Mouse (Mus musculus): ENCODE results near the gene Xrra1. TPM values are rescaled to one million over a fixed set of nuclear protein-coding genes. Genes with fewer than 3 reads are reported as not detected.
"Not testable (repeated sequence)": the region's sequence is repeated elsewhere in the genome, so short reads cannot be mapped to it uniquely, and the experiment has no call there.

Xrra1 gene
- polyA plus RNA-seq, 1 experiment from 2014 or later = 0.67 TPM

- Histone ChIP-seq H3K4me2 (ENCODE audit: low read depth, low read length) (peak overlapping the region; percentile 63), H3K27ac (ENCODE audit: low read depth, low read length) (no peak overlapping the region), H3K9ac (replicated peaks; ENCODE audit: low read depth, low read length) (0 out of 2 replicates have a peak overlapping the region, but pooled peaks have one; percentile 28), H3K27me3 (ENCODE audit: control insufficient read depth, insufficient read depth, low read length) (no peaks in the 10 kb centered on the region), H3K4me3 (ENCODE audit: low read depth, low read length) (peak overlapping the region; percentile 27), H3K9me3 (ENCODE audit: control insufficient read depth, low read length) (no peaks in the 10 kb centered on the region), H3K36me3 (ENCODE audit: control insufficient read depth, insufficient read depth, low read length) (0 out of 2 replicates have a peak, but pooled peaks cover 3% of the 10 kb centered on the region), H3K4me1 (ENCODE audit: control insufficient read depth, insufficient read depth, low read length) (peaks cover 13% of the 10 kb centered on the region)
- ATAC-seq (ENCODE audit: low read depth) = peak; percentile 54; the same call in 1 of the 2 replicates
- 0% methylated on average over 36 of the region's 36 CpGs for WGBS
Measured at GRCm38 (mm10) chr7:99917320-99917844, 58.5 kb downstream of the Xrra1 start.

GRCm38 (mm10) chr7:99919164-99919563 is 60.2 kb downstream of the Xrra1 start:
- no peaks in the 10 kb centered on the region for H3K9me3 ChIP-seq (ENCODE audit: control insufficient read depth, low read length)
- no peak overlapping the region for H3K27ac ChIP-seq (ENCODE audit: low read depth, low read length)
- H3K4me2 ChIP-seq (ENCODE audit: low read depth, low read length) = no peak overlapping the region
- no peak for ATAC-seq (ENCODE audit: low read depth)
- no peak overlapping the region for H3K4me3 ChIP-seq (ENCODE audit: low read depth, low read length)
- H3K36me3 ChIP-seq (ENCODE audit: control insufficient read depth, insufficient read depth, low read length) = peaks cover 3% of the 10 kb centered on the region; the same call in 1 of the 2 replicates
- peaks cover 13% of the 10 kb centered on the region for H3K4me1 ChIP-seq (ENCODE audit: control insufficient read depth, insufficient read depth, low read length)
- 97% methylated on average over 2 of the region's 2 CpGs for WGBS
- H3K27me3 ChIP-seq (ENCODE audit: control insufficient read depth, insufficient read depth, low read length) = no peaks in the 10 kb centered on the region
- H3K9ac ChIP-seq (replicated peaks; ENCODE audit: low read depth, low read length) = no peak overlapping the region

GRCm38 (mm10) chr7:99919971-99920370 is 61.1 kb downstream of the Xrra1 start:
- Histone ChIP-seq H3K4me1 (ENCODE audit: control insufficient read depth, insufficient read depth, low read length) (peaks cover 13% of the 10 kb centered on the region), H3K4me3 (ENCODE audit: low read depth, low read length) (no peak overlapping the region), H3K27ac (ENCODE audit: low read depth, low read length) (no peak overlapping the region), H3K9me3 (ENCODE audit: control insufficient read depth, low read length) (no peaks in the 10 kb centered on the region), H3K36me3 (ENCODE audit: control insufficient read depth, insufficient read depth, low read length) (peaks cover 6% of the 10 kb centered on the region), H3K27me3 (ENCODE audit: control insufficient read depth, insufficient read depth, low read length) (no peaks in the 10 kb centered on the region), H3K9ac (replicated peaks; ENCODE audit: low read depth, low read length) (no peak overlapping the region), H3K4me2 (ENCODE audit: low read depth, low read length) (no peak overlapping the region)
- no peak for ATAC-seq (ENCODE audit: low read depth)
- WGBS = 93% methylated on average over 6 of the region's 6 CpGs

GRCm38 (mm10) chr7:99920416-99920815 is 61.5 kb downstream of the Xrra1 start:
- H3K4me2 ChIP-seq (ENCODE audit: low read depth, low read length) = no peak overlapping the region
- H3K36me3 ChIP-seq (ENCODE audit: control insufficient read depth, insufficient read depth, low read length) = peaks cover 10% of the 10 kb centered on the region
- 85% methylated on average over 2 of the region's 2 CpGs for WGBS
- H3K9ac ChIP-seq (replicated peaks; ENCODE audit: low read depth, low read length) = no peak overlapping the region
- H3K27me3 ChIP-seq (ENCODE audit: control insufficient read depth, insufficient read depth, low read length) = no peaks in the 10 kb centered on the region
- H3K27ac ChIP-seq (ENCODE audit: low read depth, low read length) = no peak overlapping the region
- no peak for ATAC-seq (ENCODE audit: low read depth)
- no peak overlapping the region for H3K4me3 ChIP-seq (ENCODE audit: low read depth, low read length)
- peaks cover 13% of the 10 kb centered on the region for H3K4me1 ChIP-seq (ENCODE audit: control insufficient read depth, insufficient read depth, low read length)
- H3K9me3 ChIP-seq (ENCODE audit: control insufficient read depth, low read length) = no peaks in the 10 kb centered on the region

- WGBS = 76% methylated on average over 10 of the region's 10 CpGs
- H3K27ac ChIP-seq (ENCODE audit: low read depth, low read length) = no peak overlapping the region
- H3K9ac ChIP-seq (replicated peaks; ENCODE audit: low read depth, low read length) = no peak overlapping the region
- H3K36me3 ChIP-seq (ENCODE audit: control insufficient read depth, insufficient read depth, low read length) = peaks cover 16% of the 10 kb centered on the region
- H3K9me3 ChIP-seq (ENCODE audit: control insufficient read depth, low read length) = no peaks in the 10 kb centered on the region
- ATAC-seq (ENCODE audit: low read depth) = no peak
- no peak overlapping the region for H3K4me3 ChIP-seq (ENCODE audit: low read depth, low read length)
- no peak overlapping the region for H3K4me2 ChIP-seq (ENCODE audit: low read depth, low read length)
- no peaks in the 10 kb centered on the region for H3K4me1 ChIP-seq (ENCODE audit: control insufficient read depth, insufficient read depth, low read length)
- no peaks in the 10 kb centered on the region for H3K27me3 ChIP-seq (ENCODE audit: control insufficient read depth, insufficient read depth, low read length)
Measured at GRCm38 (mm10) chr7:99926916-99927714, 68.2 kb downstream of the Xrra1 start.

GRCm38 (mm10) chr7:99935758-99936157 is 76.8 kb downstream of the Xrra1 start:
- H3K4me3 ChIP-seq (ENCODE audit: low read depth, low read length) = no peak overlapping the region
- no peaks in the 10 kb centered on the region for H3K9me3 ChIP-seq (ENCODE audit: control insufficient read depth, low read length)
- WGBS = 87% methylated on average over 1 of the region's 1 CpGs
- no peak overlapping the region for H3K9ac ChIP-seq (replicated peaks; ENCODE audit: low read depth, low read length)
- H3K4me1 ChIP-seq (ENCODE audit: control insufficient read depth, insufficient read depth, low read length) = no peaks in the 10 kb centered on the region
- no peak overlapping the region for H3K4me2 ChIP-seq (ENCODE audit: low read depth, low read length)
- H3K27me3 ChIP-seq (ENCODE audit: control insufficient read depth, insufficient read depth, low read length) = no peaks in the 10 kb centered on the region
- no peak overlapping the region for H3K27ac ChIP-seq (ENCODE audit: low read depth, low read length)
- H3K36me3 ChIP-seq (ENCODE audit: control insufficient read depth, insufficient read depth, low read length) = peaks cover 12% of the 10 kb centered on the region; the same call in 1 of the 2 replicates
- no peak for ATAC-seq (ENCODE audit: low read depth)

- Histone ChIP-seq H3K36me3 (ENCODE audit: control insufficient read depth, insufficient read depth, low read length) (peaks cover 18% of the 10 kb centered on the region; the same call in 1 of the 2 replicates), H3K4me1 (ENCODE audit: control insufficient read depth, insufficient read depth, low read length) (no peaks in the 10 kb centered on the region), H3K9ac (replicated peaks; ENCODE audit: low read depth, low read length) (no peak overlapping the region), H3K4me2 (ENCODE audit: low read depth, low read length) (no peak overlapping the region), H3K27ac (ENCODE audit: low read depth, low read length) (no peak overlapping the region), H3K4me3 (ENCODE audit: low read depth, low read length) (no peak overlapping the region), H3K9me3 (ENCODE audit: control insufficient read depth, low read length) (no peaks in the 10 kb centered on the region), H3K27me3 (ENCODE audit: control insufficient read depth, insufficient read depth, low read length) (no peaks in the 10 kb centered on the region)
- ATAC-seq (ENCODE audit: low read depth) = no peak
- WGBS = 100% methylated on average over 1 of the region's 1 CpGs
Measured at GRCm38 (mm10) chr7:99940669-99941068, 81.8 kb downstream of the Xrra1 start.

- H3K36me3 ChIP-seq (ENCODE audit: control insufficient read depth, insufficient read depth, low read length) = peaks cover 29% of the 10 kb centered on the region
- H3K27me3 ChIP-seq (ENCODE audit: control insufficient read depth, insufficient read depth, low read length) = no peaks in the 10 kb centered on the region
- no peak overlapping the region for H3K4me2 ChIP-seq (ENCODE audit: low read depth, low read length)
- H3K9me3 ChIP-seq (ENCODE audit: control insufficient read depth, low read length) = no peaks in the 10 kb centered on the region
- ATAC-seq (ENCODE audit: low read depth) = no peak
- H3K4me3 ChIP-seq (ENCODE audit: low read depth, low read length) = no peak overlapping the region
- H3K9ac ChIP-seq (replicated peaks; ENCODE audit: low read depth, low read length) = no peak overlapping the region
- H3K27ac ChIP-seq (ENCODE audit: low read depth, low read length) = no peak overlapping the region
- WGBS = 96% methylated on average over 3 of the region's 3 CpGs
- H3K4me1 ChIP-seq (ENCODE audit: control insufficient read depth, insufficient read depth, low read length) = no peaks in the 10 kb centered on the region
Measured at GRCm38 (mm10) chr7:99944520-99944919, 85.6 kb downstream of the Xrra1 start.

- H3K27ac ChIP-seq (ENCODE audit: low read depth, low read length); H3K27me3 ChIP-seq (ENCODE audit: control insufficient read depth, insufficient read depth, low read length); H3K4me2 ChIP-seq (ENCODE audit: low read depth, low read length); ATAC-seq (ENCODE audit: low read depth); H3K9ac ChIP-seq (replicated peaks; ENCODE audit: low read depth, low read length); H3K4me3 ChIP-seq (ENCODE audit: low read depth, low read length); H3K9me3 ChIP-seq (ENCODE audit: control insufficient read depth, low read length); H3K4me1 ChIP-seq (ENCODE audit: control insufficient read depth, insufficient read depth, low read length): not testable (repeated sequence)
- peaks cover 29% of the 10 kb centered on the region for H3K36me3 ChIP-seq (ENCODE audit: control insufficient read depth, insufficient read depth, low read length)
- 94% methylated on average over 22 of the region's 22 CpGs for WGBS
Measured at GRCm38 (mm10) chr7:99945012-99945411, 86.1 kb downstream of the Xrra1 start.

Data from neural tube, embryonic 14.5 days (tissue).